Mouse (Mus musculus) Muller cell, postnatal 12 days (primary cell): Measurements from ENCODE around the gene Cblc.

Experiments
- DNase-seq: peaks from one replicate; pipeline ENCODE4 v3.0.0-alpha.2; 2015; ENCODE audit errors: inconsistent ontology term

Gene Cblc

GRCm38 (mm10) chr7:19796697-19797588 is at the start of gene Cblc:
Gene Cblc, minus strand, starts transcription at chr7:19796809.
- DNase-seq = peak; percentile 73

- no peak for DNase-seq
Measured at GRCm38 (mm10) chr7:19844521-19845171, 48.0 kb upstream of the Cblc start.

- DNase-seq = peak; percentile 58
Measured at GRCm38 (mm10) chr7:19843561-19843960, 47.0 kb upstream of the Cblc start.

- DNase-seq = no peak
Measured at GRCm38 (mm10) chr7:19842885-19843504, 46.4 kb upstream of the Cblc start.

- no peak for DNase-seq
Measured at GRCm38 (mm10) chr7:19841686-19842413, 45.2 kb upstream of the Cblc start.

- DNase-seq = no peak
Measured at GRCm38 (mm10) chr7:19840936-19841335, 44.3 kb upstream of the Cblc start.

- DNase-seq = no peak
Measured at GRCm38 (mm10) chr7:19840371-19840770, 43.8 kb upstream of the Cblc start.

- DNase-seq = no peak
Measured at GRCm38 (mm10) chr7:19836843-19837242, 40.2 kb upstream of the Cblc start.

- DNase-seq = no peak
Measured at GRCm38 (mm10) chr7:19834055-19834454, 37.4 kb upstream of the Cblc start.

GRCm38 (mm10) chr7:19831837-19832236 is 35.2 kb upstream of the Cblc start:
- DNase-seq = no peak

- DNase-seq = peak; percentile 83
Measured at GRCm38 (mm10) chr7:19830682-19831156, 34.1 kb upstream of the Cblc start.

- DNase-seq = no peak
Measured at GRCm38 (mm10) chr7:19829694-19830093, 33.1 kb upstream of the Cblc start.

- DNase-seq = no peak
Measured at GRCm38 (mm10) chr7:19826756-19827155, 30.1 kb upstream of the Cblc start.

- peak; percentile 98 for DNase-seq
Measured at GRCm38 (mm10) chr7:19824182-19824973, 27.8 kb upstream of the Cblc start.

- no peak for DNase-seq
Measured at GRCm38 (mm10) chr7:19823256-19824181, 26.9 kb upstream of the Cblc start.

- DNase-seq = peak; percentile 74
Measured at GRCm38 (mm10) chr7:19822604-19823058, 26.0 kb upstream of the Cblc start, which contains the start of gene Bcl3. Gene Bcl3, minus strand, starts transcription at chr7:19822770.

GRCm38 (mm10) chr7:19822193-19822592 is 25.6 kb upstream of the Cblc start:
- DNase-seq = no peak

GRCm38 (mm10) chr7:19821633-19822032 is 25.0 kb upstream of the Cblc start:
- DNase-seq = no peak

GRCm38 (mm10) chr7:19820347-19821048 is 23.9 kb upstream of the Cblc start:
- DNase-seq = no peak
